Mouse (Mus musculus): ENCODE data around the gene Gria4. TPM values are rescaled to one million over a fixed set of nuclear protein-coding genes. Genes with fewer than 3 reads are reported as not detected.

The Gria4 gene
- polyA plus RNA-seq, 1 experiment from 2014 or later: 20.6 TPM

DNA sequence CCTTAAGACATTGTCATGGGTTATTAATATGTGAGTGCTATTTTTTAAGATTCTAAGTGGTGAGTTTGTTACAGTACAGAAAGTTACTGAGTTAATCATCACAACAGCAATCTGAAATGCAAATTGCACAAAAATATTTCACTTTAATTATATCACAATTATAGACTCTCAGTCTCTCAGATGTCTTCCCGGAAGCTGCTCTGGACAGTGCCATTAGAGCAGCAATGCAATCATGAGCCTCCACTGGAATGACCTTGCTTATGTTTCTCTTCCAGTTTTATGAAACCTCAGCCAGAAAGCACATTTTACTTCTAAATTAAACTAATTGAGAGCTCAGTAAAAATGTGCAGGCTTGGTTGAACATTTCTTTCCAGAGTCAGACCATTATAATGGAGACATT, 116.9 kb downstream of the Gria4 start:
- Histone ChIP-seq H3K27me3 (no peaks in the 10 kb centered on the region), H3K4me2 (no peak overlapping the region), H3K9ac (no peak overlapping the region), H3K27ac (replicated peaks) (no peak overlapping the region), H3K4me1 (replicated peaks) (no peaks in the 10 kb centered on the region), H3K9me3 (no peaks in the 10 kb centered on the region), H3K36me3 (no peaks in the 10 kb centered on the region), H3K4me3 (no peak overlapping the region)
- WGBS: 73% methylated on average over 1 of the region's 1 CpGs
- ATAC-seq (ENCODE audit: low read depth): no peak

DNA sequence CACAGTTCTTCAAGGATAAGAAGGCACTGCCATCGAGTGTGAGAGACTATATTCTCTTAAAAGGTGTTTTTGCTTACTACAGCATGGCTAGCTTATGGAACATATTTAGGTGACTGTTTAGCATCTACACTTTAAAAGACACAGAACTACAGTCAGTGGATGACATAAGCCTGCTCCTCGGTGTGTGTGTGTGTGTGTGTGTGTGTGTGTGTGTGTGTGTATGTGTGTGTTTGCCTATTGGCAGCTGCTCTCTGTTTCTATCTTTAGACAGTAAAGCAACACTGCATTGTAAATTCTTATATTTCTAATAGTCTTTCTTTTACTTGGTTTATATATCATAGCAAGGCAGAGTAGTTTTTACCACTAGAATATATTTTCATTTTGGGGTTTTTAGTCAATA, 130.3 kb downstream of the Gria4 start:
- WGBS: 93% methylated on average over 2 of the region's 2 CpGs
- Histone ChIP-seq H3K9ac (no peak overlapping the region), H3K4me2 (no peak overlapping the region), H3K27me3 (no peaks in the 10 kb centered on the region), H3K9me3 (no peaks in the 10 kb centered on the region), H3K4me3 (no peak overlapping the region), H3K36me3 (no peaks in the 10 kb centered on the region), H3K4me1 (replicated peaks) (no peaks in the 10 kb centered on the region), H3K27ac (replicated peaks) (no peak overlapping the region)
- ATAC-seq (ENCODE audit: low read depth): no peak

DNA sequence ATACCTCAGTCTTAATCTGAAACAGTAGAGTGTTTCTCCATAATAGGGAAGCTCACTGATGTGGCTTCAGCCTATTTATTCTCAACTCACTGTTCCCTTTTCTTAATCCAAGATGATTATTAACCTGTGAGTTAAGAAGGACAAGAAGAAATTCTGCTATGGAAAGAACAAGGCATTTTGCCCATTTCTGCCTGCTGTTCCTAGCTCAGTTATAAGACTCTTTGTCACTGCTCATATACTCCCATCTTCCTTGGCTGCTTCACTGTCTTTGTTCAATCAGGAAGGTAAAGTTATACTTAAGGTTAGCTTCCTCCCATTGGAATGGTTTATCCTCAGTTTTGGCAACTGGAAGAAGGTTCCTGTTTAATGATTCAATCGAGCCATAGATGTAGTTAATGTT, 133.6 kb downstream of the Gria4 start:
- H3K36me3 ChIP-seq: no peaks in the 10 kb centered on the region
- 78% methylated on average over 1 of the region's 1 CpGs for WGBS
- no peak for ATAC-seq (ENCODE audit: low read depth)
- H3K27ac ChIP-seq (replicated peaks): no peak overlapping the region
- no peak overlapping the region for H3K4me2 ChIP-seq
- H3K9ac ChIP-seq: no peak overlapping the region
- no peaks in the 10 kb centered on the region for H3K4me1 ChIP-seq (replicated peaks)
- H3K4me3 ChIP-seq: no peak overlapping the region
- no peaks in the 10 kb centered on the region for H3K9me3 ChIP-seq
- H3K27me3 ChIP-seq: no peaks in the 10 kb centered on the region

DNA sequence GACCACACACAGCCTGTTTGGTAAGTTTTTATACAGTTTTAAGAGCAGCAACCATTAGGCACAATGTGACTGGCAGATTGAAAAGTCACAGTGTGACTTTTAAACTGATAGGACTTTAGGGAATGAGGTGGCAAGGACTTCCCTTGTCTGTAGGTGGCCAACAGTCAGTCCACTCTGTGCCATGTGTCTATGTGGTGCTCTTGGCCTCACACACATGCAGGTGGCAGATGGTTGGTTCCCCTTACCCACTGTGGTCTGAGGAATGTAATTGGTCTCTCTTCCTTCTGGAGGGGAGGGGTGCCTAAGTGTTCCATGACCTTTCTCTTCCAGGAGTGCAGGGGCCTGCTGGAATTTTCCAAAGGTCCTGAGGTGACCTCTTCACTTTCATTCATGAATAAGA, 137.1 kb downstream of the Gria4 start:
- Histone ChIP-seq H3K9me3 (no peaks in the 10 kb centered on the region), H3K4me2 (no peak overlapping the region), H3K36me3 (no peaks in the 10 kb centered on the region), H3K4me1 (replicated peaks) (no peaks in the 10 kb centered on the region), H3K27ac (replicated peaks) (no peak overlapping the region), H3K27me3 (no peaks in the 10 kb centered on the region), H3K9ac (no peak overlapping the region), H3K4me3 (no peak overlapping the region)
- no peak for ATAC-seq (ENCODE audit: low read depth)

DNA sequence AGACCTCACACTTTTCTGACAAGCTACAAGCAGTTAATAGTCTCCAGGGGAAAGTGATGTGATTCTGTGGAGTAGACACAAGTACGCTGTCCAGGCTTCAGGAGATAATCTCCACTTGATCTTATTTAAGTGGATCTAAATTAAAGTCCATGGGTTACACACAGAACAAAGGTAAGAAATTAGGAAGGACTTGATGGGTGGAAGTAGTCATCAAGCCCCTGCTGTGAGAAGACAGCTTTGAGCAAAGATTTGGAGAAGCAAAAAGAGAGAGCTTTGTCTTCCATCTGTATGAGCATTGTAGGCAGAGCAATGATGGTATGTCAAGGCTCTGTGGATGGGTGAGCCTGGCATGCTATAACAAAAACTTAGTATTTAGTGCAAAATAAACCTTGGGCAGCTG, 141.7 kb downstream of the Gria4 start:
- Histone ChIP-seq H3K27me3 (no peaks in the 10 kb centered on the region), H3K27ac (replicated peaks) (no peak overlapping the region), H3K4me3 (no peak overlapping the region), H3K4me2 (no peak overlapping the region), H3K9ac (no peak overlapping the region), H3K9me3 (no peaks in the 10 kb centered on the region), H3K4me1 (replicated peaks) (no peaks in the 10 kb centered on the region), H3K36me3 (no peaks in the 10 kb centered on the region)
- WGBS: 81% methylated on average over 1 of the region's 1 CpGs
- ATAC-seq (ENCODE audit: low read depth): no peak

DNA sequence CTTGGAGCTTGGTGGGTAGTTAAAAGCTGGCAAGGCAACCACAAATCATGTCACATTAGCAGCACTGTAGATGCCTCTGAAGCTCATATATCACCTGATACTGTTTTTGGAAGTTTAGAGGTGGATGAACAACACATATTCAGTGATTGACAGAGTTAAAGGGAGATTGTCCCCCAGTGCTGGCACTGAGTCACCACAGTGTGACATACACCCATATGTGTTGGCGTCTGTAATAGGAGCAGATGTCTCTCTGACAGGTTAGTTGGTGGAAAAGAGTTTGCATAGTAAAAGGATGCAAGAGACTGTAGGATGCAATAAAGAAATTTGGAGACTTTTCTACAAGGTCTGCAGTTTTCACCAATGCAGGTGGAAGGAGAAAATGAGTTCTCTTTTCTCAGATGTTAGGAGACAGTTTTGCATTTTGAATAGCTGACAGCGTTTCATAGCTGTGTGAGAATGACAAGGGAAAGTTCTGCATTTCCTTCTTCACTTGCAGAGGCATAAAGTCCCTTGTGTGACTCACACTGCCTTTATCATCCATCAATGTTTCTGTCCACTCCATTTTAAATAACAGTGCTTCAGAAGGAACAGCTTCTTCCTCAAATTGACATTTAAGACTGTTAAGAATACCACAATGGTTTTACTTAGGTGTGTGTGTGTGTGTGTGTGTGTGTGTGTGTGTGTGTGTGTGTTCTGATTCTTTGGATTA, 156.7 kb downstream of the Gria4 start:
- Histone ChIP-seq H3K4me2 (no peak overlapping the region), H3K4me3 (no peak overlapping the region), H3K4me1 (replicated peaks) (no peaks in the 10 kb centered on the region), H3K9ac (no peak overlapping the region), H3K27ac (replicated peaks) (no peak overlapping the region), H3K36me3 (no peaks in the 10 kb centered on the region), H3K9me3 (no peaks in the 10 kb centered on the region), H3K27me3 (no peaks in the 10 kb centered on the region)
- WGBS: 60% methylated on average over 2 of the region's 2 CpGs
- no peak for ATAC-seq (ENCODE audit: low read depth)

DNA sequence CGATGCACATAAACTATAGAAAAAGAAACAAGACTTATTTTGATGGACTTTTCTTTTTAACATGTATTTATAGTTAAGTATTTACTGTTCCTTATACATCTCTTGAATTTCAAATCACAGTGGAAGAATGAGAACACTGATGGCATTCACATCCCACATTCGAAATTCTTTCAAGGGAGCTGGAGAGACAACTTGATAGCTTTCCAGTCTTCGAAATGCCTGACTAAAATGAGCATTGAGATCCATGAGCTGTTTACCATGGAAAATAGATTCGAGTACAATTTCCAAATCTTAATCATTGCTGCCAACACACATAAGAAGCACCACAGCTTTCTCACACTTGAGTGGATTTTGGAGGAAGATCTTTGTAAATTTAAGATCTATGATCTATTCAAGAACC, 164.1 kb downstream of the Gria4 start:
- H3K4me3 ChIP-seq: no peak overlapping the region
- no peaks in the 10 kb centered on the region for H3K4me1 ChIP-seq (replicated peaks)
- WGBS: 84% methylated on average over 4 of the region's 4 CpGs
- no peak overlapping the region for H3K4me2 ChIP-seq
- no peaks in the 10 kb centered on the region for H3K36me3 ChIP-seq
- no peak for ATAC-seq (ENCODE audit: low read depth)
- H3K27ac ChIP-seq (replicated peaks): no peak overlapping the region
- H3K9me3 ChIP-seq: no peaks in the 10 kb centered on the region
- H3K9ac ChIP-seq: no peak overlapping the region
- no peaks in the 10 kb centered on the region for H3K27me3 ChIP-seq

DNA sequence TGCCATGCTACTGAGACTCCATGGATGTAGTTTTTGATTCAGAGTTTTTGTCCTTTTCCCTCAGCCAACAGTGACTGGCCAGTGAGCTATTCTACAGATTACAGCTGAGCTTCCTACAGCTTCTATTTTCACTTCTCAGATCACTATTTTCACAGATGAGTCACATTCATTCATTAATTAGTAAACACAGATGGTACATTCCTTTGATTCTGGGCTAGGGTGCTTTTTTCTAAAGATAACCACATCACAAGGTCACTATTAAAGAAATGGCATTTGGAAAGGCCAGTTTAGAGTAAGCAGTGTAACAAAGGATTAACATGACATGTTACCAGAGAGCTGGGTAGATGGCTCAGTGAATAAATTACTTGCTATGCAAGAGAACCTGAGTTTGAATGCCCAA, 180.7 kb downstream of the Gria4 start:
- H3K4me3 ChIP-seq: no peak overlapping the region
- no peaks in the 10 kb centered on the region for H3K27me3 ChIP-seq
- no peaks in the 10 kb centered on the region for H3K36me3 ChIP-seq
- no peaks in the 10 kb centered on the region for H3K4me1 ChIP-seq (replicated peaks)
- no peak for ATAC-seq (ENCODE audit: low read depth)
- H3K4me2 ChIP-seq: no peak overlapping the region
- no peak overlapping the region for H3K27ac ChIP-seq (replicated peaks)
- no peaks in the 10 kb centered on the region for H3K9me3 ChIP-seq
- H3K9ac ChIP-seq: no peak overlapping the region

DNA sequence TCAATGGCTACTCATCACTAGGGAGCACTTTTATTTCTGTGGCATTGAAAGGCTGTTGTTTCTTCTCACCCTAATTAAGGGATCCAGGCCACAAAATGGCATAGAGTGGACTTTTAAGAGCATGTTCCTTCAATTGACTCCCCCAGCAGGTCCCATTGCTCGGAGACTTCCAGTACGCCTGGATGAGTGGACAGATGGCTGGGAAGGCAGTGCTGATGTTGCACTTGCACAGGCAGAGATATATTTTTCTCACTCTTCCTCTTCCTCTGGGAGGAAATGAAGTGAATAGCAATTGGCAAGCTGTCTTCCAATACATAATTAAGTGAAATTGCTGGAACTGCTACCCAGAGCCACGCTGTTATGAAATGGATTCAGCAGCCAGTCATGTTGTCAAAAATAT, 190.7 kb downstream of the Gria4 start:
- H3K9me3 ChIP-seq: no peaks in the 10 kb centered on the region
- 55% methylated on average over 3 of the region's 3 CpGs for WGBS
- H3K27me3 ChIP-seq: no peaks in the 10 kb centered on the region
- H3K4me2 ChIP-seq: no peak overlapping the region
- H3K4me3 ChIP-seq: no peak overlapping the region
- H3K4me1 ChIP-seq (replicated peaks): no peaks in the 10 kb centered on the region
- no peak for ATAC-seq (ENCODE audit: low read depth)
- no peak overlapping the region for H3K27ac ChIP-seq (replicated peaks)
- no peak overlapping the region for H3K9ac ChIP-seq
- no peaks in the 10 kb centered on the region for H3K36me3 ChIP-seq

DNA sequence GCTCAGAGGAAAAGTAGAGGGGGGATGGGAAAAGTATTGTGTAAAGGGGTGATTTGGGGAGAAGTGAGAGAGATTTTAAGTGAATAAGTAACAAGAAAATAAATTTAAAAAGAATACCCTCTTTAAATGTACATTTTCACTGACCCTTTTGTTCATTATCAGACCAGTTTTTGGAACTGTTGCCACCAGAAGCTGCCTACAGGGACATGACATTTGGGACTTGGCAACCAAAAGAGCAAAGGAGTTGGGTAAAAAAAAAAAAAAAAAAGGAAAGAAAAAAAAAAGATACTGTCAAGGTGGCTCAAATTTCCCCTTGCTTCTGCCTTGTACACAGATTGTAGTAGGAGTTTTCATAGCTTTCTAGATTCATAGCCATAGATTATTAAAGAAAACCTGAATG, 191.8 kb downstream of the Gria4 start:
- Histone ChIP-seq H3K9me3 (no peaks in the 10 kb centered on the region), H3K27ac (replicated peaks) (no peak overlapping the region), H3K27me3 (no peaks in the 10 kb centered on the region), H3K4me2 (no peak overlapping the region), H3K4me1 (replicated peaks) (no peaks in the 10 kb centered on the region), H3K36me3 (no peaks in the 10 kb centered on the region), H3K9ac (no peak overlapping the region), H3K4me3 (no peak overlapping the region)
- no peak for ATAC-seq (ENCODE audit: low read depth)

DNA sequence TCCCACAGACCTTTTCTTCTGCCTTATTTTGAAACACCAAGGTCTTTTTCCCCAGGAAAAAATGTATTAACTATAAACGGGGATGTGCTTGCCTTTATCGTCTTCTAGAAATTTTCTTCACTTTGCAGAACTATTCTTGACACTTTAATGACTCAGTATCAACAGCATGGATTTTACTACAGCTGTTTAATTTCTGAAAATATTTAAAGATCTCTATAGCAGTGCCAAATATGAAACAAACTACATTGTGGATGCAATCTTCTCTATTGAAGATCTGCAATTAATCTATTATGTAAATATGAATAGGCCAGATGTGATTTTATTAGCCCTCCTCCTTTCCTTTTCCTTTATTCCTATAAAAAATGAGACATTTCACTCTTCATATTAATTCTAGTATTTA, 194.2 kb downstream of the Gria4 start:
- 88% methylated on average over 2 of the region's 2 CpGs for WGBS
- Histone ChIP-seq H3K4me1 (replicated peaks) (no peaks in the 10 kb centered on the region), H3K27ac (replicated peaks) (no peak overlapping the region), H3K4me3 (no peak overlapping the region), H3K36me3 (no peaks in the 10 kb centered on the region), H3K9ac (no peak overlapping the region), H3K27me3 (no peaks in the 10 kb centered on the region), H3K9me3 (no peaks in the 10 kb centered on the region), H3K4me2 (no peak overlapping the region)
- ATAC-seq (ENCODE audit: low read depth): no peak

DNA sequence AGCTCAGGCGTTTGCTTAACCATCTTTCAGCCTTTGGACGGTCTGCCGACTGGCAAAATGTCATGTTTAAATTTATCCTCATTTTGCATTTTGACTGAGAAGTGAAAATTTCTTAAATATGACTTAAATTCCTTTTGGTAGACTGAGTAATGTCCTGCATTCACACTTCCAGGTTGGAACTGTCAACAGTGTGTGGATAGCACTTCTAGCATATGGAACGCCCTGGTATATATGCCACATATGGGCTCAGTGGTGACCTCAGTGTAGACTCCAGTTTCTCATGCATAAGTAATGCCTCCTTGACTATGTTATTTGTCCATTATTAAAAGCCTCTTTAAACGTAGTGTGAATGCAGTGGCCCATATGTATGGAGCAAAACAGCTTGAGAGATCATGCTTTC, 222.4 kb downstream of the Gria4 start:
- H3K4me1 ChIP-seq (replicated peaks): no peaks in the 10 kb centered on the region
- no peaks in the 10 kb centered on the region for H3K36me3 ChIP-seq
- H3K27me3 ChIP-seq: no peaks in the 10 kb centered on the region
- H3K27ac ChIP-seq (replicated peaks): no peak overlapping the region
- H3K9ac ChIP-seq: no peak overlapping the region
- no peaks in the 10 kb centered on the region for H3K9me3 ChIP-seq
- 77% methylated on average over 5 of the region's 5 CpGs for WGBS
- H3K4me3 ChIP-seq: no peak overlapping the region
- no peak overlapping the region for H3K4me2 ChIP-seq
- ATAC-seq (ENCODE audit: low read depth): no peak

DNA sequence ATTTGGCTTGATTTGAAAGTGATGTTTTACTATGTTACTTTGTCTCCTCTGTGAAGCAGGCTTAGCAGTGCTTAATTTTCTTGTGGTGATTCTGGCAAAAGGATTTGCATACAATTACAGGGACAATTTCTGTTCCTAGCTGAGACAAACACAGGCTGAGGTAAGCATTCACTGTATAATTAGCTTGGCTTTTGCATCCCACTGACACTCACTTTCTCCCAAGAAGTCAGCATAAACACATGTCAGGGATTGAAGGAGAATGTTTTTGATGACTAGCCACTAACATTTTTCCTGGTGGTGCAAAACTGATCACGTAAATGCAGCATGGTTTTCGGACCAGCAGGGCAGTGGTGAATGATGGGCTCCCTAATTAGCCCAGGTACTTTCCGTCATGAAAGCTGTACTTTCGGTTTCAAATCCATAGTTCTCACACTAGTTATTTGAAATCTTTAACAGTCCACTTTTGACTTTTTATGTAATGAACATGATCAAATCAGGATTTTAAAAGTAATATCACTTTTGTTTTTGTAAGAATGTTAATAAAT, 240.5 kb downstream of the Gria4 start:
- WGBS: 74% methylated on average over 4 of the region's 4 CpGs
- Histone ChIP-seq H3K4me3 (no peak overlapping the region), H3K9me3 (no peaks in the 10 kb centered on the region), H3K27me3 (no peaks in the 10 kb centered on the region), H3K36me3 (no peaks in the 10 kb centered on the region), H3K9ac (no peak overlapping the region), H3K27ac (replicated peaks) (no peak overlapping the region), H3K4me1 (replicated peaks) (no peaks in the 10 kb centered on the region), H3K4me2 (no peak overlapping the region)
- no peak for ATAC-seq (ENCODE audit: low read depth)
